Mouse (Mus musculus) fibroblast of lung, adult 2 months (primary cell): ENCODE data around the gene Adamts16.

Experiments
- DNase-seq: peaks from one replicate; pipeline ENCODE4 v3.0.0-alpha.2; 2011; ENCODE audit warnings: low read depth

The Adamts16 gene

GRCm38 (mm10) chr13:70832593-70833138 is 8.9 kb downstream of the Adamts16 start:
- no peak for DNase-seq

- no peak for DNase-seq
Measured at GRCm38 (mm10) chr13:70831041-70831440, 10.6 kb downstream of the Adamts16 start.

DNA sequence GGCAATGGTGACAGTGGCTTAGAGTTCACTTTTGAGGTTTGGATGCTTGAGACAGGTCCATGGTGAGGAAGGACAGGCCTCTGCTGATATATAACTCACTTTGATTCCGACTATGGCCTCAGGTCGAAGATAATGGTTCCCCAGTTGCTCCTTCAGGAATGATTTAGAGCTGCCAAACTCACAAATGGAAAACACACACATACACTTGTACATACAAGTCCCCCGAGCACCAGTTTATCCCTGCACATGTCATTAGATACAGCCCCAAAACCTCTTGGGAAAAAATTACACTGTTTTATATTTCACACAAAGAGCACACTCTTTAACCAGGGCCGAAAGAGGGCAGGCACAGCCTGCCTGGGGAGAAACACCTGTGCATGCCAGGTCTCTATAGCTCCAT is 14.1 kb downstream of the Adamts16 start:
- DNase-seq, result no peak

GRCm38 (mm10) chr13:70825265-70825664 is 16.3 kb downstream of the Adamts16 start:
- no peak for DNase-seq

DNA sequence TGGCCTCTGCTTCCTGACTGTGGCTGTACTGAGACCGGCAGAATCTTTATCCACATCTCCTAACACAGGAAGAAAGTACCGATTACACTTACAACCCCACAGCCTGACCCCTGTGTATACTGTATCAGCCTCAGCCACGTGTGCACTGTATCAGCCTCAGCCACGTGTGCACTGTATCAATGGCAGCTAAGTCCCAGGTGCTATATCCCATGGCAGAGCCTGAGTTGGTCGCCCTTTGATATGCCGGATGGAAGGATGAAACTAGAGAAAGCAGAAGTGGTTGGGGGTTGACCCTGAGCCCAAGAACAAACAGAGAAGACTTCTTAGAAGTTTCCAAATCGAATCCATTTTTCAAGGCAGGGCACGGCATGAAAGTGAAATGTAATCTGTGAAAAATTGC is 17.9 kb downstream of the Adamts16 start:
- DNase-seq, result no peak

- no peak for DNase-seq
Measured at GRCm38 (mm10) chr13:70818982-70819381, 22.6 kb downstream of the Adamts16 start.

- no peak for DNase-seq
Measured at GRCm38 (mm10) chr13:70814423-70814822, 27.2 kb downstream of the Adamts16 start.

GRCm38 (mm10) chr13:70805506-70805905 is 36.1 kb downstream of the Adamts16 start:
- DNase-seq, result peak; percentile 78

- DNase-seq, result peak; percentile 91
Measured at GRCm38 (mm10) chr13:70802849-70803248, 38.8 kb downstream of the Adamts16 start.

GRCm38 (mm10) chr13:70799322-70799721 is 42.3 kb downstream of the Adamts16 start:
- no peak for DNase-seq

- no peak for DNase-seq
Measured at GRCm38 (mm10) chr13:70798396-70798795, 43.2 kb downstream of the Adamts16 start.

- no peak for DNase-seq
Measured at GRCm38 (mm10) chr13:70794074-70794572, 47.5 kb downstream of the Adamts16 start.

DNA sequence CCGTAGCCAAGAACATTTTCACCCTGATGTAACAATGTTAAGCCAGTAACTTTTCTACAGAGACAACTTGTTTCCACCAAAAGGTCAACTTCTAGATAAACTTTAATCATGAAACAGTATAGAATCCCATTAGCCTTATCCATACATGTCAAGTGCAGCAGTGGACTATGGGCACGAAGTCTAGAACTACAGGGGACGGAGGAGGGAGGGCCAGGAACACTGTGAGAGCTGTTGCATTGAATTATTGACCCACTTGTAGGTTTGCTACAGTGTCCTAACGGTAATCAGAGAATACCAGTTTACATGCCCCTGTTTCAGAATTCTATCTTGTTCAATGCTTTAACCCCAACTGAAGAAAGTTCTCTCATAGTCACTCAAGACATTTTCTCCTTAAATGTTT is 48.0 kb downstream of the Adamts16 start:
- DNase-seq, result no peak

GRCm38 (mm10) chr13:70792950-70793349 is 48.7 kb downstream of the Adamts16 start:
- peak; percentile 85 for DNase-seq

- DNase-seq, result no peak
Measured at GRCm38 (mm10) chr13:70789806-70790205, 51.8 kb downstream of the Adamts16 start.

DNA sequence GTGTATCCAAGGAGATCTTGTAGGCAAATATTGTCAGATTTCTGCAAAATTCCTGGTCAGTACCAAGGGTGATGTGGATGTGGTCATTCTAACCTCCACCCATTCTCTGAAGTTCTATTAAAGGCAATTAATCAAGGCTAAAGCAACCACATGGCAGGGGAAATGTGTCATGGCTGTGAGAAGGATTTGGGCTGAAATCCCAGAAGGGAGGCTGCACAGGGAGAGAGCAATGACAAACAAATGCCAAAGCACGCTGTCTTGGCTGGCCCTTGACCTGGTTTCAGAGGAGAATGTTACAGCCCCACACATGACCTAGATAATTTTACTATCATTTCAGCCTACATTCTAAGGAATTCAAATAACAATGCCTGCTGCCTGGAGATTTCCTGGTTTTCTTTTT is 52.6 kb downstream of the Adamts16 start:
- DNase-seq, result peak; percentile 85

DNA sequence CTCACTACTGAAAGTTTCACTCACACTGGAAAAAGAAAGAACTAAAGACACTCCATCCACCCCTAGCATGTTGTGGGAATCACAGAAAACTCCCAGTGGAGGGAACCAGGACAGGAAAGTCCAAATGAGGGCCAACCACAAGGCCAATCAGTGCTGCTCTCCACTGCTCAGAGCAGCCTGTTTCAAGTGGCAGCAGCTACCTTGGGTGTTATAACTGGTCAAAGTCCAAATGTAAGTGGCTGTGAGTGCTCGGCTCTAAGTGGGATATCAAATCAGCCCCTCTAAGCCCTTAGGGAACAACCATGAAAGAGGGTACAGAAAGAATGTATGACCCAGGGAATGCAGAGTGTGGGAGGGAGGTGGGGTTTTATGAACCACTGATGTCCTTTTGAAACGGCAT is 56.5 kb downstream of the Adamts16 start:
- DNase-seq, result no peak

DNA sequence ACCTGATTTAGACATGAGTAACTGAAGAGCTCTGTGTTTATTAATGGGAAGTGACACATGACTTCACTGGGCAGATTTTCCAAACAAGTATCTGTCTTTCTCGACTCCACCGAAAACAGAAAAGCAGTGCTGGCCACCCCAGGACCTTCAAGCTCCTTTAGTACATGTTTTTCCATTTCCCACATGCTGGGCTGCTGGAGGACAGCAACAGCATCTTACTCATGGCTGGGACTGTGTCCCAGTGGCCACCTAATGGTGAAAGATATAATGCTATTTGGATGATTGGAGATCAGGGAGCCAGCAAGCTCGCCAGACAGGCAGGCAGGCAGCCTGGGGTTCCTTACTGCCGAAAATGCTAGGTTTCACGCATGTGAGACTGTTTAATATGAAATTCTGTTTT is 57.5 kb downstream of the Adamts16 start:
- DNase-seq, result no peak

DNA sequence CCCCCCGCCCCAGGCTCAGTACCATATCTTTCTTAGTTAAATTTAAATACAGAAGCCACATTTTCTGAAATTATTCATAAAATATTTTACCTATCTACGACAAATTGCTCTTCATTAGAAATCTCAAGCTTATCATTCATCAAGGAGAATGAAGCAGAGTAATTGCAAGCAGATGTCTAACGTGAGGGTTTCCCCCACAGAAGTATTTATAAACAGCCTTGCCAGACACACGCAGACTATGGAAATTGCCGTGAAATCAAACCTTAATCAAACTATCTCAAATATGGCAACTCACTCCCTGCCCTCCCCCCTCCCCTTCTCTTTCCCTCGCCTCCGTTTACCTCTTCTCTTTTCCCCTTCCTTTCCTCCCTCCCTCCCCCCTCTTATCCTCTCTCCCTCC is 61.8 kb downstream of the Adamts16 start:
- DNase-seq, result no peak

GRCm38 (mm10) chr13:70778872-70779554 is 62.6 kb downstream of the Adamts16 start:
- DNase-seq, result no peak

DNA sequence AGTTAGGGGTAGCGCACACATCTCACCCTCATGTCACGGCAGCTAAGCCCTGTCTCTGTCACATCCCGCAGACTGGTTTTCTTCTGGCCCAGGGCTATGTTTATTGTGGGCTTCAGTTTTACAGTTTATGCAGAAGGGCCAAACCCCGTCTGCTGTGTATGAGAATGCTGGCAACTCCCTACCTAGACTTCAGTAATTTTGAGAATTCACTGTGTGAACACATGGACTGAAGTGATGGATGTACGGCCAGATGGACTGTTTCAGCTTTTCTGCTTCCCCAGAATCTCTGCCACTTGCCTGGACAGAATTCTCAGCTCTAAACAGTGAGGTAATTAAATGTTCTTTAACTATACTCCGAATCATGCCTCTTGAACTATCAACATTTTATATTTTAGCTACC is 70.5 kb downstream of the Adamts16 start:
- DNase-seq, result no peak

- no peak for DNase-seq
Measured at GRCm38 (mm10) chr13:70769156-70769555, 72.5 kb downstream of the Adamts16 start.

GRCm38 (mm10) chr13:70767462-70767861 is 74.1 kb downstream of the Adamts16 start:
- DNase-seq, result no peak

GRCm38 (mm10) chr13:70764682-70765081 is 76.9 kb downstream of the Adamts16 start:
- no peak for DNase-seq
